Mouse (Mus musculus) gonadal fat pad, adult 2 months (tissue): ENCODE data around the gene Hoxb3. TPM values are rescaled to one million over a fixed set of nuclear protein-coding genes. Genes with fewer than 3 reads are reported as not detected.

Experiments
- DNase-seq: peaks from one replicate; pipeline ENCODE4 v3.0.0-alpha.2; 2012; ENCODE audit warnings: low read depth
- polyA plus RNA-seq: library from polyadenylated mRNA; depleted of rRNA; stranded (reverse); fragments of >200 nt; gene quantifications from 2 replicates; pipeline ENCODE4 v1.2.3, GENCODE M21; 2012

Hoxb3 gene
- polyA plus RNA-seq, 1 experiment = 20.1 TPM

- no peak for DNase-seq
These were observed 20.6 kb upstream of the Hoxb3 start for GRCm38 (mm10) chr11:96302381-96303150.

GRCm38 (mm10) chr11:96303151-96304099, 19.7 kb upstream of the Hoxb3 start, which contains the start of gene Hoxb5:
TSS of gene Hoxb5 (plus strand) at chr11:96303336.
- no peak for DNase-seq

- no peak for DNase-seq
These were observed 18.5 kb upstream of the Hoxb3 start for GRCm38 (mm10) chr11:96304381-96305195.

GRCm38 (mm10) chr11:96305505-96306182, 17.5 kb upstream of the Hoxb3 start:
- no peak for DNase-seq

- DNase-seq = no peak
These were observed 16.8 kb upstream of the Hoxb3 start for GRCm38 (mm10) chr11:96306183-96306907.

GRCm38 (mm10) chr11:96306908-96307269, 16.2 kb upstream of the Hoxb3 start:
- no peak for DNase-seq

GRCm38 (mm10) chr11:96308763-96309162, 14.4 kb upstream of the Hoxb3 start:
- DNase-seq = no peak

- no peak for DNase-seq
These were observed 13.8 kb upstream of the Hoxb3 start for GRCm38 (mm10) chr11:96309288-96309687.

GRCm38 (mm10) chr11:96310183-96310938, 12.8 kb upstream of the Hoxb3 start:
- DNase-seq = no peak

- DNase-seq = no peak
These were observed 12.0 kb upstream of the Hoxb3 start for GRCm38 (mm10) chr11:96311097-96311496.

- DNase-seq = no peak
These were observed 11.4 kb upstream of the Hoxb3 start for GRCm38 (mm10) chr11:96311520-96312417.

- DNase-seq = no peak
These were observed 10.0 kb upstream of the Hoxb3 start for GRCm38 (mm10) chr11:96313134-96313533.

- DNase-seq = no peak
These were observed 9.2 kb upstream of the Hoxb3 start for GRCm38 (mm10) chr11:96313806-96314428.

GRCm38 (mm10) chr11:96314671-96315343, 8.3 kb upstream of the Hoxb3 start:
- no peak for DNase-seq

- no peak for DNase-seq
These were observed 7.8 kb upstream of the Hoxb3 start for GRCm38 (mm10) chr11:96315344-96315681.

GRCm38 (mm10) chr11:96316696-96317607, 6.2 kb upstream of the Hoxb3 start:
- DNase-seq = no peak
